Mouse (Mus musculus) olfactory bulb, adult 2 months (tissue): ENCODE results near the gene Rbm28. TPM values are rescaled to one million over a fixed set of nuclear protein-coding genes. Genes with fewer than 3 reads are reported as not detected.

Experiments used
- H3K27ac ChIP-seq: fragments of 200-500 bp; 2 replicates; pipeline ENCODE4 v1.5.1; 2012; ENCODE audit warnings: low read depth, low read length; ENCODE audit not compliant: insufficient read depth
- H3K4me1 ChIP-seq: fragments of 200-500 bp; 2 replicates; pipeline ENCODE4 v1.6.1; 2012; ENCODE audit warnings: low read length; ENCODE audit not compliant: control insufficient read depth, insufficient read depth
- H3K4me3 ChIP-seq: fragments of 200-500 bp; 2 replicates; pipeline ENCODE4 v1.5.1; 2012; ENCODE audit warnings: mild to moderate bottlenecking, low read depth, low read length, moderate library complexity; ENCODE audit not compliant: insufficient read depth
- CTCF ChIP-seq: fragments of 200-500 bp; IDR thresholded peaks from 2 replicates; pipeline ENCODE4 v1.5.1; 2012; ENCODE audit warnings: low read depth, mild to moderate bottlenecking, low read length, moderate library complexity; ENCODE audit not compliant: insufficient read depth
- POLR2A ChIP-seq: fragments of 200-500 bp; IDR thresholded peaks from 2 replicates; pipeline ENCODE4 v1.6.1; 2012; ENCODE audit warnings: mild to moderate bottlenecking, low read depth, low read length, moderate library complexity; ENCODE audit not compliant: insufficient read depth
- polyA plus RNA-seq: library from polyadenylated mRNA; stranded (reverse); fragments of >200 nt; gene quantifications from 2 replicates; pipeline ENCODE4 v1.2.4, GENCODE M21; 2012; ENCODE audit warnings: low replicate concordance; ENCODE audit not compliant: missing spikeins, insufficient read depth, insufficient read length

Gene Rbm28
- polyA plus RNA-seq, 1 experiment = not detected

GRCm38 (mm10) chr6:29074133-29074469 lies 90.7 kb downstream of the Rbm28 start:
- TF ChIP-seq CTCF = no peak
- no peak for TF ChIP-seq POLR2A
- H3K27ac ChIP-seq = no peak overlapping the region
- H3K4me3 ChIP-seq = no peak overlapping the region
- no peaks in the 10 kb centered on the region for H3K4me1 ChIP-seq

Other genes with a start within 250 kb of the Rbm28 start
- gene Lep, start 104.8 kb downstream of the Rbm28 start, polyA plus RNA-seq = not detected in 2 replicates
- not detected in 2 replicates for gene Prrt4, start 14.6 kb upstream of the Rbm28 start, polyA plus RNA-seq
- gene Impdh1, start 51.4 kb upstream of the Rbm28 start, polyA plus RNA-seq = not detected in 2 replicates
- gene Hilpda, start 107.5 kb upstream of the Rbm28 start, polyA plus RNA-seq = not detected in 2 replicates
- gene Fam71f2, start 114.6 kb upstream of the Rbm28 start, polyA plus RNA-seq = not detected in 2 replicates
- not detected in 2 replicates for gene Fam71f1, start 154.1 kb upstream of the Rbm28 start, polyA plus RNA-seq
- gene Calu, start 183.1 kb upstream of the Rbm28 start, polyA plus RNA-seq = not detected in 2 replicates
- not detected in 2 replicates for gene Opn1sw, start 223.5 kb upstream of the Rbm28 start, polyA plus RNA-seq
- not detected in 2 replicates for gene Ccdc136, start 231.3 kb upstream of the Rbm28 start, polyA plus RNA-seq